In the genomic region with DNA sequence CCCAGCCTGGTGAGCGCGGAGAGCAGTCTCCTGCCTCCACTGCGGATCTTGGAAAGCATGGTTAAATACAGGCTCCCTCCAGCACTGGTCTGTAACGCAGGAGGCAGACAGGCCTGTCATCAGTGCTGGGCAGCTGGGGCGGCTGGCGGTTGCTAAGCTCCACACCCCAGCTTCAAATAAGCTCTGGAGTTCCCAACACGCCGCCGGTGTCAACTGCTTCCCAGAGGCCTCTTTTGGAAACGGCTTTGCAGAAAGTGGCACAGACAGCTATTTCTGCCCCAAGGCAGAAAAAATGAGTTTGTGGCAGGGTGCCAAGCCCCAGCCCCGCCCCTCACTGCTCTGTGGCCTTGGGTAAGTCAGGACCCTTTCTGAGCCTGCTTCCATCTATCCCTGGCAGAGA, we compare ENCODE assay signal across 9 mouse cellular contexts.
DNase-seq lines count a peak whose midpoint lies in the region; ATAC-seq lines count a peak whose summit lies in the region.
"Had no signal": no experiment of that assay in that cellular context is flagged by ENCODE, and none has a peak within 500 bp of the region (broad histone marks: within the 10 kb centered on the region; RNA-seq: fewer than 3 reads in every experiment).

No protein-coding gene starts in this region.

- H3K4me1 ChIP-seq in kidney, embryonic 14.5 days (ENCODE audit: control insufficient read depth, insufficient read depth, low read length), result peaks cover 13% of the 10 kb centered on the region
- H3K4me1 ChIP-seq in midbrain, embryonic 16.5 days (ENCODE audit: control insufficient read depth, insufficient read depth, low read length), result peaks cover 10% of the 10 kb centered on the region
- peaks cover 27% of the 10 kb centered on the region for H3K4me1 ChIP-seq in kidney, embryonic 16.5 days (ENCODE audit: insufficient read depth, low read length)

- no peak for ATAC-seq in kidney, embryonic 14.5 days (ENCODE audit: low FRiP score, low TSS enrichment)
- ATAC-seq in midbrain, embryonic 16.5 days, result no peak; the same call in 1 of the 2 replicates
- no peak for ATAC-seq in kidney, embryonic 16.5 days (ENCODE audit: low FRiP score, low TSS enrichment)

- no peak overlapping the region for H3K9ac ChIP-seq in kidney, embryonic 14.5 days (ENCODE audit: low read depth, low read length)
- H3K9ac ChIP-seq in midbrain, embryonic 16.5 days (ENCODE audit: low read depth, low read length), result peak overlapping the region; percentile 26; the same call in 1 of the 2 replicates
- H3K9ac ChIP-seq in kidney, embryonic 16.5 days (replicated peaks; ENCODE audit: low read length), result no peak overlapping the region
- H3K9ac ChIP-seq: liver, embryonic 15.5 days had no signal

- H3K4me3 ChIP-seq in kidney, embryonic 14.5 days (ENCODE audit: low read length), result no peak overlapping the region
- no peak overlapping the region for H3K4me3 ChIP-seq in midbrain, embryonic 16.5 days (ENCODE audit: low read depth, low read length)
- no peak overlapping the region for H3K4me3 ChIP-seq in kidney, embryonic 16.5 days (ENCODE audit: low read length)
- H3K4me3 ChIP-seq: liver, embryonic 15.5 days had no signal

- no peak overlapping the region for H3K27ac ChIP-seq in kidney, embryonic 14.5 days (ENCODE audit: low read depth, low read length)
- peak overlapping the region; percentile 52 for H3K27ac ChIP-seq in midbrain, embryonic 16.5 days (ENCODE audit: low read length)
- no peak overlapping the region for H3K27ac ChIP-seq in kidney, embryonic 16.5 days (ENCODE audit: low read length)
- H3K27ac ChIP-seq: liver, embryonic 15.5 days had no signal

- DNase-seq in kidney, postnatal 10 days, result peak; percentile 61
- DNase-seq in brain, adult 2 months (ENCODE audit: low read depth, low spot score), result peak; percentile 82
- peak; percentile 50 to 75 for DNase-seq in frontal cortex, adult 2 months (ENCODE audit: extremely low spot score in 1 of 2, low spot score in 1 of 2)
- DNase-seq in urinary bladder, adult 18-20 months (ENCODE audit: low spot score in 2 of 2), result no peak
- no peak for DNase-seq in gastrocnemius, postnatal 25 days

- no peak overlapping the region for H3K4me2 ChIP-seq in kidney, embryonic 14.5 days (replicated peaks; ENCODE audit: low read depth, low read length)
- H3K4me2 ChIP-seq in midbrain, embryonic 16.5 days (ENCODE audit: low read length), result no peak overlapping the region
- no peak overlapping the region for H3K4me2 ChIP-seq in kidney, embryonic 16.5 days (replicated peaks; ENCODE audit: low read depth, low read length)
- H3K4me2 ChIP-seq: liver, embryonic 15.5 days had no signal

- WGBS in kidney, embryonic 14.5 days, result 58% methylated on average over 11 of the region's 11 CpGs
- 36% methylated on average over 11 of the region's 11 CpGs for WGBS in midbrain, embryonic 16.5 days
- 56% methylated on average over 11 of the region's 11 CpGs for WGBS in kidney, embryonic 16.5 days

- H3K9me3 ChIP-seq in kidney, embryonic 14.5 days (ENCODE audit: control insufficient read depth, low read length), result no peaks in the 10 kb centered on the region
- H3K9me3 ChIP-seq in midbrain, embryonic 16.5 days (replicated peaks; ENCODE audit: control insufficient read depth, low read length, poor library complexity, severe bottlenecking), result no peaks in the 10 kb centered on the region
- no peaks in the 10 kb centered on the region for H3K9me3 ChIP-seq in kidney, embryonic 16.5 days (ENCODE audit: low read length)
- H3K9me3 ChIP-seq: liver, embryonic 15.5 days had no signal

- no peaks in the 10 kb centered on the region for H3K27me3 ChIP-seq in kidney, embryonic 14.5 days (ENCODE audit: control insufficient read depth, insufficient read depth, low read length)
- H3K27me3 ChIP-seq in midbrain, embryonic 16.5 days (ENCODE audit: control insufficient read depth, insufficient read depth, low read depth, low read length), result no peaks in the 10 kb centered on the region
- no peaks in the 10 kb centered on the region for H3K27me3 ChIP-seq in kidney, embryonic 16.5 days (ENCODE audit: insufficient read depth, low read length)

- no peaks in the 10 kb centered on the region for H3K36me3 ChIP-seq in kidney, embryonic 14.5 days (ENCODE audit: control insufficient read depth, insufficient read depth, low read length)
- H3K36me3 ChIP-seq in midbrain, embryonic 16.5 days (ENCODE audit: control insufficient read depth, insufficient read depth, low read length), result no peaks in the 10 kb centered on the region
- H3K36me3 ChIP-seq in kidney, embryonic 16.5 days (ENCODE audit: insufficient read depth, low read length), result no peaks in the 10 kb centered on the region
- H3K36me3 ChIP-seq: liver, embryonic 15.5 days had no signal

Comparison
In these comparisons a context has a peak if more than half of its experiments do, and no peak if none do; other contexts are left out.
1. DNase-seq: peak in kidney, postnatal 10 days (single experiment), brain, adult 2 months (single experiment) and frontal cortex, adult 2 months (2 of 2); none in urinary bladder, adult 18-20 months (0 of 2) and gastrocnemius, postnatal 25 days (single experiment).